Comparison of ENCODE assay signal across 22 mouse cellular contexts in genomic region chr12:98406076-98406475, GRCm38 (mm10).
DNase-seq lines count a peak whose midpoint lies in the region; ATAC-seq lines count a peak whose summit lies in the region.
"Had no signal": no experiment of that assay in that cellular context is flagged by ENCODE, and none has a peak within 500 bp of the region (broad histone marks: within the 10 kb centered on the region; RNA-seq: fewer than 3 reads in every experiment).

No protein-coding gene starts in this region.

- no peak overlapping the region for H3K4me2 ChIP-seq in kidney, embryonic 14.5 days (replicated peaks; ENCODE audit: low read depth, low read length)
- H3K4me2 ChIP-seq in neural tube, embryonic 11.5 days (ENCODE audit: low read depth): no peak overlapping the region
- H3K4me2 ChIP-seq in neural tube, embryonic 15.5 days: no peak overlapping the region
- H3K4me2 ChIP-seq: heart, embryonic 12.5 days; hindbrain, embryonic 12.5 days; midbrain, embryonic 12.5 days had no signal

- no peaks in the 10 kb centered on the region for H3K36me3 ChIP-seq in kidney, embryonic 14.5 days (ENCODE audit: control insufficient read depth, insufficient read depth, low read length)
- no peaks in the 10 kb centered on the region for H3K36me3 ChIP-seq in neural tube, embryonic 11.5 days (ENCODE audit: control insufficient read depth, insufficient read depth, low read length)
- no peaks in the 10 kb centered on the region for H3K36me3 ChIP-seq in neural tube, embryonic 15.5 days
- H3K36me3 ChIP-seq: heart, embryonic 12.5 days; hindbrain, embryonic 12.5 days; midbrain, embryonic 12.5 days had no signal

- H3K27ac ChIP-seq in kidney, embryonic 14.5 days (ENCODE audit: low read depth, low read length): no peak overlapping the region
- no peak overlapping the region for H3K27ac ChIP-seq in neural tube, embryonic 11.5 days (ENCODE audit: low read depth, low read length)
- H3K27ac ChIP-seq in neural tube, embryonic 15.5 days (replicated peaks): no peak overlapping the region
- H3K27ac ChIP-seq: hindbrain, embryonic 12.5 days; macrophage; midbrain, embryonic 12.5 days had no signal

- peak; percentile 89 for ATAC-seq in kidney, embryonic 14.5 days (ENCODE audit: low FRiP score, low TSS enrichment)
- peak; percentile 86 for ATAC-seq in neural tube, embryonic 11.5 days (ENCODE audit: insufficient read depth, low FRiP score, low TSS enrichment)
- no peak for ATAC-seq in neural tube, embryonic 15.5 days (ENCODE audit: low FRiP score)
- ATAC-seq in megakaryocyte, adult 5-6 weeks (ENCODE audit: poor library complexity, severe bottlenecking): no peak
- ATAC-seq: CD4-positive, CD25-positive, alpha-beta regulatory T cell, adult 4 months; forebrain, postnatal 0 days had no signal

- no peaks in the 10 kb centered on the region for H3K4me1 ChIP-seq in kidney, embryonic 14.5 days (ENCODE audit: control insufficient read depth, insufficient read depth, low read length)
- peaks cover 2% of the 10 kb centered on the region; the same call in 1 of the 2 replicates for H3K4me1 ChIP-seq in neural tube, embryonic 11.5 days (ENCODE audit: control insufficient read depth, insufficient read depth, low read length)
- no peaks in the 10 kb centered on the region for H3K4me1 ChIP-seq in neural tube, embryonic 15.5 days
- H3K4me1 ChIP-seq: heart, embryonic 12.5 days had no signal

- H3K9ac ChIP-seq in kidney, embryonic 14.5 days (ENCODE audit: low read depth, low read length): no peak overlapping the region
- H3K9ac ChIP-seq in neural tube, embryonic 11.5 days (ENCODE audit: low read length): no peak overlapping the region
- no peak overlapping the region for H3K9ac ChIP-seq in neural tube, embryonic 15.5 days (replicated peaks)
- H3K9ac ChIP-seq: forebrain, postnatal 0 days; heart, embryonic 12.5 days; hindbrain, embryonic 12.5 days; midbrain, embryonic 12.5 days had no signal

- no peaks in the 10 kb centered on the region for H3K9me3 ChIP-seq in kidney, embryonic 14.5 days (ENCODE audit: control insufficient read depth, low read length)
- no peaks in the 10 kb centered on the region for H3K9me3 ChIP-seq in neural tube, embryonic 11.5 days (ENCODE audit: control insufficient read depth, low read length)
- no peaks in the 10 kb centered on the region for H3K9me3 ChIP-seq in neural tube, embryonic 15.5 days (replicated peaks)
- H3K9me3 ChIP-seq: heart, embryonic 12.5 days; hindbrain, embryonic 12.5 days; midbrain, embryonic 12.5 days had no signal

- no peak overlapping the region for H3K4me3 ChIP-seq in kidney, embryonic 14.5 days (ENCODE audit: low read length)
- no peak overlapping the region for H3K4me3 ChIP-seq in neural tube, embryonic 11.5 days (ENCODE audit: low read depth, low read length)
- H3K4me3 ChIP-seq in neural tube, embryonic 15.5 days (replicated peaks): no peak overlapping the region
- H3K4me3 ChIP-seq: heart, embryonic 12.5 days; hindbrain, embryonic 12.5 days; midbrain, embryonic 12.5 days had no signal

- no peaks in the 10 kb centered on the region for H3K27me3 ChIP-seq in kidney, embryonic 14.5 days (ENCODE audit: control insufficient read depth, insufficient read depth, low read length)
- no peaks in the 10 kb centered on the region for H3K27me3 ChIP-seq in neural tube, embryonic 11.5 days (ENCODE audit: control insufficient read depth, insufficient read depth, low read length)
- H3K27me3 ChIP-seq in neural tube, embryonic 15.5 days (replicated peaks): no peaks in the 10 kb centered on the region
- H3K27me3 ChIP-seq: heart, embryonic 12.5 days; hindbrain, embryonic 12.5 days; midbrain, embryonic 12.5 days had no signal

- WGBS in kidney, embryonic 14.5 days: 8% methylated on average over 4 of the region's 4 CpGs
- WGBS in neural tube, embryonic 11.5 days: 8% methylated on average over 4 of the region's 4 CpGs
- WGBS in neural tube, embryonic 15.5 days: 6% methylated on average over 4 of the region's 4 CpGs

- no peak for DNase-seq in kidney, adult 9 months
- peak; percentile 43 for DNase-seq in neural tube, embryonic 11.5 days (ENCODE audit: low spot score)
- peak; percentile 77 for DNase-seq in embryo, embryonic 11 days
- DNase-seq in hindlimb bud, embryonic 11.5 days (ENCODE audit: extremely low spot score, low read depth, low spot score): peak; percentile 31
- DNase-seq in ovary, postnatal 36 days (ENCODE audit: low spot score): no peak
- DNase-seq: adrenal gland, postnatal 14 days; cerebellum, adult 8-10 months; forebrain, postnatal 0 days; gastrocnemius, postnatal 14 days; heart, postnatal 10 days; kidney, postnatal 10 days; left cerebral cortex, postnatal 4 days; right cerebral cortex, postnatal 25 days; thymus, postnatal 25 days had no signal

Comparison
In these comparisons a context has a peak if more than half of its experiments do, and no peak if none do; other contexts are left out.
1. ATAC-seq: peak in kidney, embryonic 14.5 days (single experiment) and neural tube, embryonic 11.5 days (single experiment); none in neural tube, embryonic 15.5 days (single experiment) and megakaryocyte, adult 5-6 weeks (single experiment).
2. DNase-seq: peak in neural tube, embryonic 11.5 days (single experiment), embryo, embryonic 11 days (single experiment) and hindlimb bud, embryonic 11.5 days (single experiment); none in kidney, adult 9 months (single experiment) and ovary, postnatal 36 days (single experiment).